Mouse (Mus musculus) embryonic facial prominence, embryonic 15.5 days (tissue): Measurements from ENCODE around the gene Ccr4. TPM values are rescaled to one million over a fixed set of nuclear protein-coding genes. Genes with fewer than 3 reads are reported as not detected.

Experiments used
- ATAC-seq: fragments of 200-750 bp; cut with Nextera tagmentation; 2 replicates; pipeline ENCODE4 v1.8.0; 2017; ENCODE audit warnings: low read depth, moderate TSS enrichment; ENCODE audit not compliant: insufficient number of reproducible peaks, low FRiP score, low TSS enrichment
- H3K27ac ChIP-seq: fragments of 300-500 bp; sonication (generic); replicated peaks from 2 replicates; pipeline ENCODE4 v1.5.1; 2015; ENCODE audit warnings: mild to moderate bottlenecking, inconsistent platforms
- H3K27me3 ChIP-seq: fragments of 300-500 bp; sonication (generic); 2 replicates; pipeline ENCODE4 v1.6.1; 2015; ENCODE audit warnings: inconsistent platforms
- H3K36me3 ChIP-seq: fragments of 300-500 bp; sonication (generic); 2 replicates; pipeline ENCODE4 v1.6.1; 2015; ENCODE audit warnings: mild to moderate bottlenecking, inconsistent platforms
- H3K4me1 ChIP-seq: fragments of 300-500 bp; sonication (generic); 2 replicates; pipeline ENCODE4 v1.6.1; 2015; ENCODE audit warnings: inconsistent platforms
- H3K4me2 ChIP-seq: fragments of 300-500 bp; sonication (generic); replicated peaks from 2 replicates; pipeline ENCODE4 v1.6.1; 2015; ENCODE audit warnings: mild to moderate bottlenecking, inconsistent platforms
- H3K4me3 ChIP-seq: fragments of 300-500 bp; sonication (generic); replicated peaks from 2 replicates; pipeline ENCODE4 v1.5.1; 2015; ENCODE audit warnings: mild to moderate bottlenecking, inconsistent platforms
- H3K9ac ChIP-seq: fragments of 300-500 bp; sonication (generic); 2 replicates; pipeline ENCODE4 v1.6.1; 2015; ENCODE audit warnings: inconsistent platforms
- H3K9me3 ChIP-seq: fragments of 300-500 bp; sonication (generic); replicated peaks from 2 replicates; pipeline ENCODE4 v1.6.1; 2016; ENCODE audit warnings: inconsistent platforms
- WGBS: fragments of 180-500 bp; shearing (Covaris S2); methylation state at CpG from one replicate; pipeline ENCODE4 v1.1.7; 2015; 5-methylcytosine and 5-hydroxymethylcytosine counted together
- polyA plus RNA-seq: library from polyadenylated mRNA; unstranded; fragments of >200 nt; fragmentation: Nextera tagmentation; extraction: Ambion mirVana; gene quantifications from 2 replicates; pipeline ENCODE4 v1.2.1, GENCODE M21; 2015

The Ccr4 gene
- polyA plus RNA-seq, 1 experiment from 2014 or later, result 7.3 TPM

DNA sequence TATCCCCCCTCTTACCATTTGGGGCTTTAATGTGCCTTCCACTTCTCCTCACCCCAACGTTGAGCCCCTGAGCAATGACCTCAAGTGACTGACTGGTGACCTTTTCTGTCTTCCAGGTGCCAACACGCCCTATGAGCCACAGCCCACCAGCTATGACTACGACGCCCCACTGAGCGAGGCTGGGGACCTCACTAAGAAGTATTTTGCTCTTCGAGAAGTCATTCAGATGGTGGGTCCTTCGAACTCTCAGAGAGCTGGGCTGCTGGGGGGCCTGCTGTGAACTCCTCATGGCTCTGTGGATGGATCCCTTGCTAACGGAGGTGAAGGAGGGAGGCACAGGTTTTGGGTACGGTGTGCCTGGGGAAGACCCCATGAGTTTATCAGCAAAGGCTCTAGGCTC, 61.8 kb downstream of the Ccr4 start:
- Histone ChIP-seq H3K9me3 (no peaks in the 10 kb centered on the region), H3K4me2 (no peak overlapping the region), H3K27me3 (no peaks in the 10 kb centered on the region), H3K27ac (no peak overlapping the region), H3K36me3 (peaks cover 9% of the 10 kb centered on the region; the same call in 1 of the 2 replicates), H3K4me1 (no peaks in the 10 kb centered on the region), H3K4me3 (no peak overlapping the region), H3K9ac (no peak overlapping the region)
- 87% methylated on average over 9 of the region's 9 CpGs for WGBS
- ATAC-seq, result no peak

DNA sequence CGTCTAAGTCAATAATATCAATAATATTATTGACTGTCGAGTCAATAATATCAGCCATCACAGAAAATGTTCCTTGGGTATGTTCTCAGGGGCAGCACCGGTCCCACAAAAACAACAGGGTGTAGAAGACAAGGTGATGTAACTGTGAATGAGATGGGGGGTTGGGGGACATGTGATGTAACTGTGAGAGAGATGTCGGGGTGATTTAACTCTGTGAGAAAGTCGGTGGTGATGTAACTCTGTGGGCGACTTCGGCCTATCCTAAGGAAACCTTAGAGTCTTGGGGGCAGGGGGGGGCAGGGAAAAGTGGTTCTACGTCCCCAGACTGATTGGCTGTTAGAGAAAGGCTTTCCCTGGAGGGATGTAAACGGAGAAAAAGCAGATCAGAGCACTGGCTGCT, 62.5 kb downstream of the Ccr4 start:
- H3K27ac ChIP-seq, result no peak overlapping the region
- no peaks in the 10 kb centered on the region for H3K4me1 ChIP-seq
- no peak overlapping the region for H3K9ac ChIP-seq
- no peak overlapping the region for H3K4me3 ChIP-seq
- H3K9me3 ChIP-seq, result no peaks in the 10 kb centered on the region
- peaks cover 9% of the 10 kb centered on the region; the same call in 1 of the 2 replicates for H3K36me3 ChIP-seq
- no peak for ATAC-seq
- no peak overlapping the region for H3K4me2 ChIP-seq
- 91% methylated on average over 9 of the region's 9 CpGs for WGBS
- H3K27me3 ChIP-seq, result no peaks in the 10 kb centered on the region

DNA sequence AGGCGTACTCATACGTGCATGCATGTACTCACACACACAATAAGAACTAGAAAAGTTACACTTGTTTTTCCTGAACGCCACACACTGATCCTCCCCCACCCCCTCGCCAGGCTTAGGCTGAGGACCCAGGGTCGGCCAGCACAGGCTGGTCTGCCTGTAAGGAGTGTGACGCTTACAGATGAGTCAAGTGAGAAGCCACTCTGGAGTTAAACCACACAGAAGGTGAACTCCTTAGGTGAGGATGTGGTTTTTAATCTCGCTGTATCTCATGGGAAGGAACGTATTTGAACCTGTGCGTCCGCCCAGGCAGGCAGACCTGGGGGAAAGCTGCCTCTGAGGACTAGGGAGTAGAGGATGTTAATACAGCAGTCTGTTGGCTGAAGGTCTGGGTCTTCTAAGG, 64.2 kb downstream of the Ccr4 start:
- 0 out of 2 replicates have a peak, but pooled peaks cover 3% of the 10 kb centered on the region for H3K9me3 ChIP-seq
- H3K27ac ChIP-seq, result no peak overlapping the region
- no peaks in the 10 kb centered on the region for H3K4me1 ChIP-seq
- H3K27me3 ChIP-seq, result no peaks in the 10 kb centered on the region
- no peak overlapping the region for H3K4me3 ChIP-seq
- H3K9ac ChIP-seq, result no peak overlapping the region
- ATAC-seq, result no peak
- no peak overlapping the region for H3K4me2 ChIP-seq
- peaks cover 18% of the 10 kb centered on the region; the same call in 1 of the 2 replicates for H3K36me3 ChIP-seq
- WGBS, result 80% methylated on average over 10 of the region's 10 CpGs

Other genes with a start within 250 kb of the Ccr4 start
- not detected in 2 replicates for gene Bcl2a1c, start 174.8 kb downstream of the Ccr4 start, polyA plus RNA-seq
- 198 and 204 TPM in 2 replicates for gene Crtap, start 114.2 kb downstream of the Ccr4 start, polyA plus RNA-seq
- gene Glb1, start 103.8 kb downstream of the Ccr4 start, polyA plus RNA-seq, result 35.7 and 37.3 TPM in 2 replicates
- 10.6 and 10.9 TPM in 2 replicates for gene Tmppe, start 103.8 kb downstream of the Ccr4 start, polyA plus RNA-seq
- 3.0 and 3.9 TPM in 2 replicates for gene C130032M10Rik, start 10.8 kb upstream of the Ccr4 start, polyA plus RNA-seq
- gene Trim71, start 59.5 kb upstream of the Ccr4 start, polyA plus RNA-seq, result 0.23 and 0.24 TPM in 2 replicates
- 58.1 and 65.9 TPM in 2 replicates for gene Cnot10, start 135.3 kb upstream of the Ccr4 start, polyA plus RNA-seq
- 55.8 and 64.7 TPM in 2 replicates for gene Dync1li1, start 183.9 kb upstream of the Ccr4 start, polyA plus RNA-seq
- gene Cmtm6, start 226.2 kb upstream of the Ccr4 start, polyA plus RNA-seq, result 46.9 and 48.1 TPM in 2 replicates